Mouse (Mus musculus): Measurements from ENCODE around the gene Kyat1.

DNA sequence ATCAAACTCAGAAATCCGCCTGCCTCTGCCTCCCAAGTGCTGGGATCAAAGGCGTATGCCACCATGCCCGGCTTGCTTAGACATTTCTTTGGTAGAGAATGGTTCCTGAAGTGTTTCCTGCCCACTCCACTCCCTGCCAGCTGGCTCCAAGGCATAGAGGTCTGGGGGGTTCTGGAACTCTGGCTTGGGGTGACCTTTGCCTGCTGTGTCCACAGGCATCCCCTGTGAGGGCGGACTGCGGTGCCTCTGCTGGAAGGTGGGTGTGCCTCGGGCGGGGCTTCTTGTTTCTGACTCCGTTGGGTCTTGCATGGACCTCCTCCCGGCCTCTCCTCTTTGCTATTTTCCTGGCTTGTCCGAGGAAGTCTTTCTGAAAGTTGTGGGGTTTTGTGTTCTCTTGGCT is 69.2 kb downstream of the Kyat1 start:
- no peak for TF ChIP-seq CTCF (conservative IDR thresholded peaks at IDR 0.05; ENCODE audit: low read length)
- TF ChIP-seq NANOG (IDR thresholded peaks at IDR 0.05; ENCODE audit: borderline replicate concordance, low read length), result no peak
- TF ChIP-seq POU5F1 (IDR thresholded peaks at IDR 0.05; ENCODE audit: borderline replicate concordance, low read length), result no peak

Measured in E14TG2a.4 (cell line).